In the genomic region with DNA sequence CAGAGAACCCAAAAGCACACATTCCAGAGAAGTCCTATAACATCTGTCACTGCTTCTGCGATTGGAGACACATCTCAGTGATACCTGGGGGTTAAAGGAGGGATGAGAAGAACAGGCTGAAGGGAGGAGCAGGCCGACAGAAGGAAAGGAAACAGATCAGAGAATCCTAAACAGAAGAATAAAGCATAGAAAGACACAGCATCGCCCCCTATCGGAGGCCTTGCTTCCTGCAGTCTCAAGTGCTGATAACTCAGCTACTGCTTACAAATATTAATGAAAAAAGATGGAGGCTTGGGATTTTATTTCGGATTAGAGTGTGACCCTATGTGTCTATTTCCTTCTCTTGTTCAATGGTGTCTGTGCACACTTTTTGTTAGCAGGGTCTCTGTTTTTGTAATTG, we compare ENCODE assay signal across 10 mouse cellular contexts.
A peak's percentile ranks its signal among the peaks of the same experiment; 100 is the strongest.
DNase-seq lines count a peak whose midpoint lies in the region; TF ChIP-seq lines count a peak whose summit lies in the region.
"Had no signal": no experiment of that assay in that cellular context is flagged by ENCODE, and none has a peak within 500 bp of the region (broad histone marks: within the 10 kb centered on the region; RNA-seq: fewer than 3 reads in every experiment).

No protein-coding gene starts in this region.

- 66% methylated on average over 5 of the region's 5 CpGs for WGBS in lung, adult 2 months
- 49% methylated on average over 5 of the region's 5 CpGs for WGBS in bone marrow, adult 2 months

- H3K27me3 ChIP-seq in splenic B cell, adult 2 months (ENCODE audit: control insufficient read depth, insufficient read depth, low read length, poor library complexity, severe bottlenecking): no peaks in the 10 kb centered on the region

- peaks cover 10% of the 10 kb centered on the region for H3K4me1 ChIP-seq in lung, adult 2 months (ENCODE audit: control insufficient read depth, insufficient read depth, low read length)
- H3K4me1 ChIP-seq in bone marrow, adult 2 months (ENCODE audit: control insufficient read depth, insufficient read depth, low read length): no peaks in the 10 kb centered on the region

- H3K4me3 ChIP-seq in gastrocnemius, adult 2 months: no peak overlapping the region
- H3K4me3 ChIP-seq in lung, adult 2 months (replicated peaks; ENCODE audit: extremely low read depth, low read depth, low read length): no peak overlapping the region
- no peak overlapping the region for H3K4me3 ChIP-seq in bone marrow, adult 2 months (replicated peaks; ENCODE audit: control insufficient read depth, low read depth, low read length)
- H3K4me3 ChIP-seq: embryonic facial prominence, embryonic 13.5 days; myocyte had no signal

- no peak for DNase-seq in gastrocnemius, adult 2 months
- DNase-seq in gastrocnemius, postnatal 4 days (ENCODE audit: low spot score in 2 of 2): no peak
- DNase-seq in lung, adult 2 months: no peak
- no peak for DNase-seq in lung, adult 18-20 months
- peak; percentile 53 for DNase-seq in splenic B cell, adult 2 months (ENCODE audit: low read depth, low spot score)
- no peak for DNase-seq in cerebellum, postnatal 4 days (ENCODE audit: low spot score in 2 of 2)
- DNase-seq in ovary, postnatal 10 days (ENCODE audit: low spot score): no peak

- intact Hi-C loops in gastrocnemius, adult 2 months (cut with DNase I): loop anchor here (10.0 kb wide), 1 partner anchor 225 kb away; no protein-coding TSS in a partner anchor

- no peaks in the 10 kb centered on the region for H3K36me3 ChIP-seq in splenic B cell, adult 2 months (ENCODE audit: control insufficient read depth, insufficient read depth, low read length, poor library complexity, severe bottlenecking)
- H3K36me3 ChIP-seq: embryonic facial prominence, embryonic 13.5 days had no signal

- peak; percentile 60 for TF ChIP-seq CTCF in gastrocnemius, adult 2 months (IDR thresholded peaks at IDR 0.05)
- 0 out of 2 replicates have a peak, but pooled peaks have one; percentile 16 for TF ChIP-seq CTCF in lung, adult 2 months (IDR thresholded peaks at IDR 0.05; ENCODE audit: insufficient read depth, low read length)
- peak; percentile 30 for TF ChIP-seq CTCF in bone marrow, adult 2 months (IDR thresholded peaks at IDR 0.05; ENCODE audit: control insufficient read depth, insufficient read depth, low read length)

- H3K27ac ChIP-seq in gastrocnemius, adult 2 months: no peak overlapping the region
- no peak overlapping the region for H3K27ac ChIP-seq in bone marrow, adult 2 months (ENCODE audit: control insufficient read depth, insufficient read depth, low read depth, low read length, poor library complexity)
- H3K27ac ChIP-seq: embryonic facial prominence, embryonic 13.5 days had no signal

- TF ChIP-seq POLR2A in lung, adult 2 months (IDR thresholded peaks at IDR 0.05; ENCODE audit: borderline replicate concordance, extremely low read depth, low read depth, low read length): no peak
- no peak for TF ChIP-seq POLR2A in bone marrow, adult 2 months (IDR thresholded peaks at IDR 0.05; ENCODE audit: borderline replicate concordance, control insufficient read depth, low read depth, low read length)
